Mouse (Mus musculus) CD8-positive naive resting alpha-beta T cell, adult 2 months (primary cell): ENCODE data around the gene Cst9.

Experiments used
- DNase-seq, 2 experiments: peaks; one replicate each; pipeline ENCODE4 v3.0.0; 2022; ENCODE audit warnings: low read depth in 2 of 2, low spot score in 2 of 2

Gene Cst9

GRCm38 (mm10) chr2:148834912-148835311 is at the start of gene Cst9:
Gene Cst9 (plus strand): TSS chr2:148835147.
- DNase-seq: no peak

GRCm38 (mm10) chr2:148789142-148789541 is 45.8 kb upstream of the Cst9 start, which contains the start of gene Cst12:
Gene Cst12 (plus strand): TSS chr2:148789361.
- no peak for DNase-seq

- DNase-seq: no peak
Observed at GRCm38 (mm10) chr2:148798485-148798884, 36.5 kb upstream of the Cst9 start, which contains the start of gene Cst8. Gene Cst8 (plus strand): TSS chr2:148798785.

GRCm38 (mm10) chr2:148801491-148801921 is 33.4 kb upstream of the Cst9 start:
- no peak for DNase-seq

- DNase-seq: no peak
Observed at GRCm38 (mm10) chr2:148806696-148807095, 28.3 kb upstream of the Cst9 start.

GRCm38 (mm10) chr2:148819909-148820308 is 15.0 kb upstream of the Cst9 start, which contains the start of gene Cst13:
Gene Cst13 (plus strand): TSS chr2:148820081.
- no peak for DNase-seq

GRCm38 (mm10) chr2:148825986-148826385 is 9.0 kb upstream of the Cst9 start:
- no peak for DNase-seq

GRCm38 (mm10) chr2:148838075-148838777 is 3.3 kb downstream of the Cst9 start:
- DNase-seq: no peak

- DNase-seq: no peak
Observed at GRCm38 (mm10) chr2:148839224-148839623, 4.3 kb downstream of the Cst9 start.

GRCm38 (mm10) chr2:148851116-148851906 is 16.4 kb downstream of the Cst9 start:
- DNase-seq: peak; percentile 2 to 19

- DNase-seq: no peak
Observed at GRCm38 (mm10) chr2:148856630-148857400, 21.9 kb downstream of the Cst9 start.

GRCm38 (mm10) chr2:148857506-148857905 is 22.6 kb downstream of the Cst9 start:
- no peak for DNase-seq

GRCm38 (mm10) chr2:148860993-148861392 is 26.0 kb downstream of the Cst9 start:
- no peak for DNase-seq

GRCm38 (mm10) chr2:148861693-148862092 is 26.7 kb downstream of the Cst9 start:
- DNase-seq: no peak

GRCm38 (mm10) chr2:148864966-148865365 is 30.0 kb downstream of the Cst9 start, which contains the start of gene 9230104L09Rik:
Gene 9230104L09Rik (minus strand): TSS chr2:148865038.
- no peak for DNase-seq

GRCm38 (mm10) chr2:148868959-148869358 is 34.0 kb downstream of the Cst9 start:
- no peak for DNase-seq

- DNase-seq: no peak
Observed at GRCm38 (mm10) chr2:148870526-148870925, 35.6 kb downstream of the Cst9 start.

- DNase-seq: no peak
Observed at GRCm38 (mm10) chr2:148872860-148873259, 37.9 kb downstream of the Cst9 start.

- DNase-seq: no peak
Observed at GRCm38 (mm10) chr2:148874224-148874616, 39.3 kb downstream of the Cst9 start.

- DNase-seq: no peak
Observed at GRCm38 (mm10) chr2:148874617-148875334, 39.8 kb downstream of the Cst9 start.
